Mouse (Mus musculus): ENCODE measurements at regions not wholly inside any gene's neighbourhood (a gene's known extent, or its start where the extent isn't known, plus 50 kb on each side); places are given as distances from the start of the nearest gene placed in this dataset.
"Not testable (repeated sequence)": the region's sequence is repeated elsewhere in the genome, so short reads cannot be mapped to it uniquely, and the experiment has no call there.

GRCm38 (mm10) chr17:79977154-79977571 is 81.2 kb upstream of the Atl2 start:
- no peak for DNase-seq (ENCODE audit: low spot score)
- H3K27me3 ChIP-seq (ENCODE audit: low read depth, poor library complexity, severe bottlenecking), result no peaks in the 10 kb centered on the region
- peak overlapping the region; percentile 63; the same call in 1 of the 2 replicates for H3K27ac ChIP-seq
- H3K4me3 ChIP-seq, result no peak overlapping the region
- no peaks in the 10 kb centered on the region for H3K9me3 ChIP-seq (replicated peaks)
- 57% methylated on average over 3 of the region's 3 CpGs for WGBS
- H3K4me1 ChIP-seq, result peaks cover 84% of the 10 kb centered on the region
- H3K36me3 ChIP-seq, result no peaks in the 10 kb centered on the region

GRCm38 (mm10) chr17:79976518-79977100 is 80.7 kb upstream of the Atl2 start:
- H3K4me1 ChIP-seq, result peaks cover 83% of the 10 kb centered on the region
- 83% methylated on average over 5 of the region's 5 CpGs for WGBS
- no peaks in the 10 kb centered on the region for H3K9me3 ChIP-seq (replicated peaks)
- no peaks in the 10 kb centered on the region for H3K27me3 ChIP-seq (ENCODE audit: low read depth, poor library complexity, severe bottlenecking)
- H3K4me3 ChIP-seq, result peak overlapping the region; percentile 21; the same call in 1 of the 2 replicates
- peak overlapping the region; percentile 63 for H3K27ac ChIP-seq
- H3K36me3 ChIP-seq, result no peaks in the 10 kb centered on the region
- DNase-seq (ENCODE audit: low spot score), result no peak

- Histone ChIP-seq H3K4me1 (peaks cover 83% of the 10 kb centered on the region), H3K9me3 (replicated peaks) (no peaks in the 10 kb centered on the region), H3K36me3 (no peaks in the 10 kb centered on the region), H3K27ac (peak overlapping the region; percentile 63; the same call in 1 of the 2 replicates), H3K4me3 (peak overlapping the region; percentile 21; the same call in 1 of the 2 replicates), H3K27me3 (ENCODE audit: low read depth, poor library complexity, severe bottlenecking) (0 out of 2 replicates have a peak, but pooled peaks cover 1% of the 10 kb centered on the region)
- WGBS, result 31% methylated on average over 11 of the region's 11 CpGs
- DNase-seq (ENCODE audit: low spot score), result no peak
Measured at GRCm38 (mm10) chr17:79975997-79976443, 80.1 kb upstream of the Atl2 start.

- H3K36me3 ChIP-seq; DNase-seq (ENCODE audit: low spot score); H3K4me3 ChIP-seq; H3K27me3 ChIP-seq (ENCODE audit: low read depth, poor library complexity, severe bottlenecking); H3K9me3 ChIP-seq (replicated peaks): not testable (repeated sequence)
- WGBS, result 20% methylated on average over 16 of the region's 16 CpGs
- Histone ChIP-seq H3K27ac (0 out of 2 replicates have a peak overlapping the region, but pooled peaks have one; percentile 30), H3K4me1 (peaks cover 83% of the 10 kb centered on the region)
Measured at GRCm38 (mm10) chr17:79975150-79975757, 79.3 kb upstream of the Atl2 start.

GRCm38 (mm10) chr17:79971721-79972336 is 75.9 kb upstream of the Atl2 start:
- H3K27me3 ChIP-seq (ENCODE audit: low read depth, poor library complexity, severe bottlenecking), result peaks cover 16% of the 10 kb centered on the region; the same call in 1 of the 2 replicates
- H3K27ac ChIP-seq, result 0 out of 2 replicates have a peak overlapping the region, but pooled peaks have one; percentile 30
- DNase-seq (ENCODE audit: low spot score), result no peak
- H3K4me3 ChIP-seq, result no peak overlapping the region
- H3K9me3 ChIP-seq (replicated peaks), result no peaks in the 10 kb centered on the region
- H3K36me3 ChIP-seq, result no peaks in the 10 kb centered on the region
- 57% methylated on average over 8 of the region's 8 CpGs for WGBS
- peaks cover 73% of the 10 kb centered on the region for H3K4me1 ChIP-seq

GRCm38 (mm10) chr17:79969500-79969972 is 73.6 kb upstream of the Atl2 start:
- Histone ChIP-seq H3K36me3 (no peaks in the 10 kb centered on the region), H3K27me3 (ENCODE audit: low read depth, poor library complexity, severe bottlenecking) (peaks cover 16% of the 10 kb centered on the region; the same call in 1 of the 2 replicates), H3K9me3 (replicated peaks) (no peaks in the 10 kb centered on the region), H3K27ac (peak overlapping the region; percentile 2; the same call in 1 of the 2 replicates), H3K4me3 (no peak overlapping the region), H3K4me1 (peaks cover 50% of the 10 kb centered on the region)
- 24% methylated on average over 7 of the region's 7 CpGs for WGBS
- DNase-seq (ENCODE audit: low spot score), result no peak

- no peaks in the 10 kb centered on the region for H3K9me3 ChIP-seq (replicated peaks)
- DNase-seq (ENCODE audit: low spot score), result no peak
- WGBS, result 78% methylated on average over 9 of the region's 9 CpGs
- H3K4me3 ChIP-seq, result no peak overlapping the region
- H3K36me3 ChIP-seq, result no peaks in the 10 kb centered on the region
- H3K4me1 ChIP-seq, result peaks cover 43% of the 10 kb centered on the region
- H3K27me3 ChIP-seq (ENCODE audit: low read depth, poor library complexity, severe bottlenecking), result peaks cover 16% of the 10 kb centered on the region; the same call in 1 of the 2 replicates
- H3K27ac ChIP-seq, result peak overlapping the region; percentile 2; the same call in 1 of the 2 replicates
Measured at GRCm38 (mm10) chr17:79968819-79969218, 72.9 kb upstream of the Atl2 start.

GRCm38 (mm10) chr17:79966981-79967380 is 71.1 kb upstream of the Atl2 start:
- no peaks in the 10 kb centered on the region for H3K36me3 ChIP-seq
- 47% methylated on average over 6 of the region's 6 CpGs for WGBS
- H3K9me3 ChIP-seq (replicated peaks), result no peaks in the 10 kb centered on the region
- H3K27me3 ChIP-seq (ENCODE audit: low read depth, poor library complexity, severe bottlenecking), result peaks cover 16% of the 10 kb centered on the region; the same call in 1 of the 2 replicates
- no peak for DNase-seq (ENCODE audit: low spot score)
- no peak overlapping the region for H3K27ac ChIP-seq
- H3K4me1 ChIP-seq, result peaks cover 31% of the 10 kb centered on the region
- no peak overlapping the region for H3K4me3 ChIP-seq

GRCm38 (mm10) chr17:79965625-79966024 is 69.7 kb upstream of the Atl2 start:
- H3K4me1 ChIP-seq, result peaks cover 31% of the 10 kb centered on the region
- DNase-seq (ENCODE audit: low spot score), result no peak
- H3K9me3 ChIP-seq (replicated peaks), result no peaks in the 10 kb centered on the region
- H3K4me3 ChIP-seq, result no peak overlapping the region
- peaks cover 11% of the 10 kb centered on the region; the same call in 1 of the 2 replicates for H3K27me3 ChIP-seq (ENCODE audit: low read depth, poor library complexity, severe bottlenecking)
- H3K27ac ChIP-seq, result no peak overlapping the region
- H3K36me3 ChIP-seq, result no peaks in the 10 kb centered on the region
- WGBS, result 93% methylated on average over 8 of the region's 8 CpGs

- WGBS, result 85% methylated on average over 8 of the region's 8 CpGs
Measured at GRCm38 (mm10) chr17:79964850-79965249, 68.9 kb upstream of the Atl2 start.

GRCm38 (mm10) chr17:79963330-79963729 is 67.4 kb upstream of the Atl2 start:
- no peaks in the 10 kb centered on the region for H3K36me3 ChIP-seq
- no peak overlapping the region for H3K27ac ChIP-seq
- no peak overlapping the region for H3K4me3 ChIP-seq
- 0 out of 2 replicates have a peak, but pooled peaks cover 4% of the 10 kb centered on the region for H3K27me3 ChIP-seq (ENCODE audit: low read depth, poor library complexity, severe bottlenecking)
- H3K9me3 ChIP-seq (replicated peaks), result no peaks in the 10 kb centered on the region
- 70% methylated on average over 2 of the region's 2 CpGs for WGBS
- H3K4me1 ChIP-seq, result peaks cover 30% of the 10 kb centered on the region
- no peak for DNase-seq (ENCODE audit: low spot score)

More at GRCm38 (mm10) chr17:79964850-79965249, 68.9 kb upstream of the Atl2 start:
- Histone ChIP-seq H3K9me3 (replicated peaks) (no peaks in the 10 kb centered on the region), H3K27me3 (ENCODE audit: low read depth, poor library complexity, severe bottlenecking) (peaks cover 9% of the 10 kb centered on the region; the same call in 1 of the 2 replicates), H3K4me3 (no peak overlapping the region), H3K27ac (no peak overlapping the region), H3K36me3 (no peaks in the 10 kb centered on the region), H3K4me1 (peaks cover 31% of the 10 kb centered on the region)
- DNase-seq (ENCODE audit: low spot score), result no peak

- WGBS, result 83% methylated on average over 9 of the region's 9 CpGs
- peak overlapping the region; percentile 28; the same call in 1 of the 2 replicates for H3K27ac ChIP-seq
- no peaks in the 10 kb centered on the region for H3K9me3 ChIP-seq (replicated peaks)
- no peak overlapping the region for H3K4me3 ChIP-seq
- H3K27me3 ChIP-seq (ENCODE audit: low read depth, poor library complexity, severe bottlenecking), result no peaks in the 10 kb centered on the region
- no peak for DNase-seq (ENCODE audit: low spot score)
- H3K4me1 ChIP-seq, result peaks cover 32% of the 10 kb centered on the region
- H3K36me3 ChIP-seq, result no peaks in the 10 kb centered on the region
Measured at GRCm38 (mm10) chr17:79961391-79961790, 65.5 kb upstream of the Atl2 start.

All from limb, embryonic 10.5 days (tissue).